Mouse (Mus musculus) liver, embryonic 14.5 days (tissue): ENCODE results near the gene Ltv1.

Experiments used
- CTCF ChIP-seq: IDR thresholded peaks from 2 replicates; pipeline ENCODE4 v1.5.1; 2016; ENCODE audit warnings: antibody characterized with exemption, low read depth, control low read depth
- EP300 ChIP-seq: IDR thresholded peaks from 2 replicates; pipeline ENCODE4 v1.6.1; 2016; ENCODE audit warnings: antibody characterized with exemption, low read depth

DNA sequence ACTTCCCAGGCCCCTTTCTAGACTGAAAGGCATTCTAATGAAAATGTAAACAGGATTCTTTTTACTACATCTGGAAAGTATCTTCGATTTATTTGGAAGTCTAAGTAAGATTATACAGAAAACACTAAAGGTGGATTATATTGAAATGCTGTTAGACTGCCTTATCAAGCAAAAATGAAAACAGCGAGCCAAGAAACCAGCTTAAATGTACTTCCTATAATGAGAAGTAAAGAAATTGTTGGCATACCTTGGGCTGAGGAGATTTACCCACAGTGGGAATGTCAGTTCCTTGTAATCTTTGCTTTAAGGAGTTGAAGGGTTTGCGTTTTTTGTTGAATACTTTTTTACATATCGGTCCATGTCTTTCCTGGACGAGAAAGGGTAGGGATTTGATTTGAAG is 24.5 kb downstream of the Ltv1 start:
- TF ChIP-seq CTCF (no peak), EP300 (no peak)
